In the genomic region with DNA sequence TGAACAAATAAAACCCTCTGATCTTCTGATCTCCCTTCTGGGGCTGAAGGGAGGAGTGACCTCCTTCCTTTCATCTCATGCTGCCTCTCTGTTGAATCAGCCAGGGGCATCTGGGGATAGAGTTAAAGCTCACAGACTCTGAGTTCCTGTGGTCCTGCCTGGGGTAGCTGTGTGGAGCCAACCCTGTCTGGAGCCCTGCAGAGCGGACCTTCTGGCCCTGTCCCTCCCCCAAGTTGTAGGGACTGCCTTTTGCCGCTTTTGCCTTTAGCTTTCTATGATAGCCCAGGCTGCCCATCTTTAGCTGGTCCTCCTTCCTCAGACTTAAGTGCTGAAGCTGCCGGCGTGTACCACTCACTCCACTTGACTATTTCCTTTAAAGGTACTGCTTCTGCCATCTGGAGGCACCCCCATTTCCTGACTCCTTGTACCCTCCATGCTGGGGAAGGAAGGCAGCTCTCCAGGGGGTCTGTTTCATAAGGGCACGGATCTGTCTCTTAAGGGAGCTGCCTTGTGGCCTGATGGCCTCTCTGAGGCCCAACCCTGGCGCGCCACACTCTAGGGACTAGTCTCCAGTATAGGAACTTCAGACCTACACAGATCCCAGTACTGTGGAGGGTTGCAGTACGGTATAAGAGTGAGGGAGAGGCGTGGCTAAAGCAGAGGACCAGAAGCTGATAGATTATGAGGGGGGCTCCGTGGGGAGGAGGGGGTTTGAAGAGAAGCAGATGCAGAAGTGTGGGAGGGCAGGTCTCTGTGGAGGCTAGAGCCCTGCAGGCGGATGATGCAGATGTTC, we compare ENCODE assay signal across 9 mouse cellular contexts.
A peak's percentile ranks its signal among the peaks of the same experiment; 100 is the strongest.
DNase-seq lines count a peak whose midpoint lies in the region; ATAC-seq and TF ChIP-seq lines count a peak whose summit lies in the region.
"Had no signal": no experiment of that assay in that cellular context is flagged by ENCODE, and none has a peak within 500 bp of the region (broad histone marks: within the 10 kb centered on the region; RNA-seq: fewer than 3 reads in every experiment).

No protein-coding gene starts in this region.

- no peak for TF ChIP-seq EP300 in lung, postnatal 0 days (IDR thresholded peaks at IDR 0.05)

- H3K9me3 ChIP-seq in forebrain, embryonic 14.5 days (replicated peaks; ENCODE audit: control insufficient read depth, low read length), result no peaks in the 10 kb centered on the region
- no peaks in the 10 kb centered on the region for H3K9me3 ChIP-seq in forebrain, embryonic 16.5 days (ENCODE audit: control insufficient read depth, low read length)
- no peaks in the 10 kb centered on the region for H3K9me3 ChIP-seq in lung, postnatal 0 days (ENCODE audit: low read length)
- no peaks in the 10 kb centered on the region for H3K9me3 ChIP-seq in intestine, embryonic 14.5 days (ENCODE audit: control insufficient read depth, low read length)
- no peaks in the 10 kb centered on the region for H3K9me3 ChIP-seq in stomach, embryonic 16.5 days (replicated peaks; ENCODE audit: control insufficient read depth, low read length)
- H3K9me3 ChIP-seq: limb, embryonic 15.5 days had no signal

- no peak overlapping the region for H3K4me3 ChIP-seq in forebrain, embryonic 14.5 days (ENCODE audit: low read depth, low read length)
- H3K4me3 ChIP-seq in forebrain, embryonic 16.5 days (replicated peaks; ENCODE audit: low read length), result no peak overlapping the region
- H3K4me3 ChIP-seq in lung, postnatal 0 days (ENCODE audit: low read depth, low read length), result no peak overlapping the region
- no peak overlapping the region for H3K4me3 ChIP-seq in lung, adult 2 months (replicated peaks; ENCODE audit: extremely low read depth, low read depth, low read length)
- no peak overlapping the region for H3K4me3 ChIP-seq in intestine, embryonic 14.5 days (ENCODE audit: low read depth, low read length)
- no peak overlapping the region for H3K4me3 ChIP-seq in stomach, embryonic 16.5 days (replicated peaks; ENCODE audit: low read length)
- H3K4me3 ChIP-seq: limb, embryonic 15.5 days had no signal

- no peaks in the 10 kb centered on the region for H3K36me3 ChIP-seq in forebrain, embryonic 14.5 days (ENCODE audit: control insufficient read depth, insufficient read depth, low read length)
- H3K36me3 ChIP-seq in forebrain, embryonic 16.5 days (ENCODE audit: control insufficient read depth, insufficient read depth), result no peaks in the 10 kb centered on the region
- no peaks in the 10 kb centered on the region for H3K36me3 ChIP-seq in lung, postnatal 0 days (ENCODE audit: insufficient read depth, low read length)
- H3K36me3 ChIP-seq in intestine, embryonic 14.5 days (ENCODE audit: control insufficient read depth, insufficient read depth, low read length), result no peaks in the 10 kb centered on the region
- no peaks in the 10 kb centered on the region for H3K36me3 ChIP-seq in stomach, embryonic 16.5 days (ENCODE audit: control insufficient read depth, insufficient read depth, low read length)
- H3K36me3 ChIP-seq: limb, embryonic 15.5 days had no signal

- no peaks in the 10 kb centered on the region for H3K4me1 ChIP-seq in forebrain, embryonic 14.5 days (ENCODE audit: control insufficient read depth, insufficient read depth, low read length)
- H3K4me1 ChIP-seq in forebrain, embryonic 16.5 days (replicated peaks; ENCODE audit: control insufficient read depth, insufficient read depth, low read length), result peaks cover 2% of the 10 kb centered on the region; the same call in 1 of the 2 replicates
- peaks cover 12% of the 10 kb centered on the region; the same call in 1 of the 2 replicates for H3K4me1 ChIP-seq in lung, postnatal 0 days (ENCODE audit: insufficient read depth, low read depth, low read length)
- H3K4me1 ChIP-seq in lung, adult 2 months (ENCODE audit: control insufficient read depth, insufficient read depth, low read length), result peaks cover 19% of the 10 kb centered on the region
- H3K4me1 ChIP-seq in intestine, embryonic 14.5 days (replicated peaks; ENCODE audit: control insufficient read depth, insufficient read depth, low read length), result peaks cover 12% of the 10 kb centered on the region
- peaks cover 25% of the 10 kb centered on the region; the same call in 1 of the 2 replicates for H3K4me1 ChIP-seq in stomach, embryonic 16.5 days (ENCODE audit: control insufficient read depth, insufficient read depth, low read length)

- H3K27me3 ChIP-seq in forebrain, embryonic 14.5 days (replicated peaks; ENCODE audit: control insufficient read depth, insufficient read depth, low read length), result no peaks in the 10 kb centered on the region
- no peaks in the 10 kb centered on the region for H3K27me3 ChIP-seq in forebrain, embryonic 16.5 days (replicated peaks; ENCODE audit: control insufficient read depth, insufficient read depth, low read length)
- no peaks in the 10 kb centered on the region for H3K27me3 ChIP-seq in lung, postnatal 0 days (replicated peaks; ENCODE audit: insufficient read depth, low read length)
- no peaks in the 10 kb centered on the region for H3K27me3 ChIP-seq in intestine, embryonic 14.5 days (replicated peaks; ENCODE audit: control insufficient read depth, insufficient read depth, low read length)
- no peaks in the 10 kb centered on the region for H3K27me3 ChIP-seq in stomach, embryonic 16.5 days (ENCODE audit: control insufficient read depth, insufficient read depth, low read length)
- H3K27me3 ChIP-seq: limb, embryonic 15.5 days had no signal

- no peak overlapping the region for H3K9ac ChIP-seq in forebrain, embryonic 14.5 days (ENCODE audit: low read length)
- H3K9ac ChIP-seq in forebrain, embryonic 16.5 days (replicated peaks; ENCODE audit: low read depth, low read length), result no peak overlapping the region
- no peak overlapping the region for H3K9ac ChIP-seq in lung, postnatal 0 days (replicated peaks; ENCODE audit: low read depth)
- H3K9ac ChIP-seq in intestine, embryonic 14.5 days (ENCODE audit: low read length), result no peak overlapping the region
- H3K9ac ChIP-seq in stomach, embryonic 16.5 days (ENCODE audit: low read length), result no peak overlapping the region
- H3K9ac ChIP-seq: limb, embryonic 15.5 days had no signal

- no peak overlapping the region for H3K4me2 ChIP-seq in forebrain, embryonic 14.5 days (ENCODE audit: low read length)
- no peak overlapping the region for H3K4me2 ChIP-seq in forebrain, embryonic 16.5 days (ENCODE audit: low read length)
- H3K4me2 ChIP-seq in lung, postnatal 0 days (replicated peaks; ENCODE audit: low read depth, low read length), result no peak overlapping the region
- no peak overlapping the region for H3K4me2 ChIP-seq in intestine, embryonic 14.5 days (ENCODE audit: low read length)
- H3K4me2 ChIP-seq in stomach, embryonic 16.5 days (ENCODE audit: low read depth, low read length), result no peak overlapping the region
- H3K4me2 ChIP-seq: limb, embryonic 15.5 days had no signal

- WGBS in forebrain, embryonic 14.5 days, result 75% methylated on average over 11 of the region's 11 CpGs
- 78% methylated on average over 11 of the region's 11 CpGs for WGBS in forebrain, embryonic 16.5 days
- 61% methylated on average over 11 of the region's 11 CpGs for WGBS in lung, postnatal 0 days
- 59% methylated on average over 11 of the region's 11 CpGs for WGBS in lung, adult 2 months
- WGBS in intestine, embryonic 14.5 days, result 49% methylated on average over 11 of the region's 11 CpGs
- WGBS in stomach, embryonic 16.5 days, result 57% methylated on average over 11 of the region's 11 CpGs

- DNase-seq in forebrain, embryonic 14.5 days (ENCODE audit: low spot score), result no peak
- no peak for DNase-seq in lung, postnatal 0 days (ENCODE audit: low spot score)
- no peak for DNase-seq in lung, adult 2 months
- DNase-seq in intestine, embryonic 14.5 days (ENCODE audit: low spot score), result no peak
- DNase-seq in heart, adult 18-20 months, result no peak
- DNase-seq in urinary bladder, adult 2 months (ENCODE audit: low spot score), result no peak

- TF ChIP-seq CTCF in lung, postnatal 0 days (IDR thresholded peaks at IDR 0.05), result no peak
- no peak for TF ChIP-seq CTCF in lung, adult 2 months (IDR thresholded peaks at IDR 0.05; ENCODE audit: insufficient read depth, low read length)

- H3K27ac ChIP-seq in forebrain, embryonic 14.5 days (ENCODE audit: low read depth, low read length), result no peak overlapping the region
- H3K27ac ChIP-seq in forebrain, embryonic 16.5 days (ENCODE audit: low read length), result no peak overlapping the region
- peak overlapping the region; percentile 57 for H3K27ac ChIP-seq in lung, postnatal 0 days (ENCODE audit: low read length)
- H3K27ac ChIP-seq in intestine, embryonic 14.5 days (ENCODE audit: low read depth), result no peak overlapping the region
- H3K27ac ChIP-seq in stomach, embryonic 16.5 days (ENCODE audit: low read length), result peak overlapping the region; percentile 3; the same call in 1 of the 2 replicates
- H3K27ac ChIP-seq: limb, embryonic 15.5 days had no signal

- ATAC-seq in forebrain, embryonic 14.5 days, result peak; percentile 42; the same call in 1 of the 2 replicates
- no peak for ATAC-seq in forebrain, embryonic 16.5 days
- no peak for ATAC-seq in lung, postnatal 0 days
- ATAC-seq in intestine, embryonic 14.5 days (replicated peaks; ENCODE audit: low FRiP score, low TSS enrichment, low read depth), result peak; percentile 65
- peak; percentile 15; the same call in 1 of the 2 replicates for ATAC-seq in stomach, embryonic 16.5 days (ENCODE audit: insufficient read depth, low FRiP score)

- no peak for TF ChIP-seq POLR2A in lung, adult 2 months (IDR thresholded peaks at IDR 0.05; ENCODE audit: borderline replicate concordance, extremely low read depth, low read depth, low read length)

Comparison
In these comparisons a context has a peak if more than half of its experiments do, and no peak if none do; other contexts are left out.
1. ATAC-seq: peak in forebrain, embryonic 14.5 days (single experiment), intestine, embryonic 14.5 days (single experiment) and stomach, embryonic 16.5 days (single experiment); none in forebrain, embryonic 16.5 days (single experiment) and lung, postnatal 0 days (single experiment).
2. H3K27ac ChIP-seq: peak in lung, postnatal 0 days (single experiment) and stomach, embryonic 16.5 days (single experiment); none in forebrain, embryonic 14.5 days (single experiment), forebrain, embryonic 16.5 days (single experiment) and intestine, embryonic 14.5 days (single experiment).